Mouse (Mus musculus): ENCODE results near the gene Polrmt. TPM values are rescaled to one million over a fixed set of nuclear protein-coding genes. Genes with fewer than 3 reads are reported as not detected.

Gene Polrmt
- 10 to 100 TPM; 40.1 to 43.7 TPM for total RNA-seq (2021)

GRCm38 (mm10) chr10:79745898-79746773 is at the start of gene Polrmt:
Gene Polrmt, minus strand, starts transcription at chr10:79746581.
- intact Hi-C loops (cut with DNase I): no loop called here
- peak; percentile 97 for DNase-seq (ENCODE audit: extremely low spot score in 1 of 2, low spot score in 2 of 2)

- intact Hi-C loops (cut with DNase I): no loop called here
- DNase-seq (ENCODE audit: extremely low spot score in 1 of 2, low spot score in 2 of 2): no peak
Observed at GRCm38 (mm10) chr10:79795905-79796304, 49.5 kb upstream of the Polrmt start.

GRCm38 (mm10) chr10:79794491-79794931 is 48.1 kb upstream of the Polrmt start:
- DNase-seq (ENCODE audit: extremely low spot score in 1 of 2, low spot score in 2 of 2): peak in 1 of 2 experiments; percentile 87
- intact Hi-C loops (cut with DNase I): no loop called here

GRCm38 (mm10) chr10:79793738-79794490 is 47.5 kb upstream of the Polrmt start:
- intact Hi-C loops (cut with DNase I): loop anchor here (2.0 kb wide), 1 partner anchor 19 kb away; no protein-coding TSS in a partner anchor
- no peak for DNase-seq (ENCODE audit: extremely low spot score in 1 of 2, low spot score in 2 of 2)

- intact Hi-C loops (cut with DNase I): loop anchor here (2.0 kb wide), 1 partner anchor 20 kb away; no protein-coding TSS in a partner anchor
- peak; percentile 48 to 87 for DNase-seq (ENCODE audit: extremely low spot score in 1 of 2, low spot score in 2 of 2)
Observed at GRCm38 (mm10) chr10:79793051-79793737, 46.8 kb upstream of the Polrmt start, which contains the start of gene Palm. Gene Palm, plus strand, starts transcription at chr10:79793572.

GRCm38 (mm10) chr10:79792339-79793040 is 46.1 kb upstream of the Polrmt start:
- no peak for DNase-seq (ENCODE audit: extremely low spot score in 1 of 2, low spot score in 2 of 2)
- intact Hi-C loops (cut with DNase I): loop anchor here (2.0 kb wide), 1 partner anchor 20 kb away; no protein-coding TSS in a partner anchor

- intact Hi-C loops (cut with DNase I): no loop called here
Observed at GRCm38 (mm10) chr10:79790861-79791260, 44.5 kb upstream of the Polrmt start, which contains the start of gene Prss57. Gene Prss57, minus strand, starts transcription at chr10:79790961.

GRCm38 (mm10) chr10:79789581-79789980 is 43.2 kb upstream of the Polrmt start:
- intact Hi-C loops (cut with DNase I): no loop called here
- DNase-seq (ENCODE audit: extremely low spot score in 1 of 2, low spot score in 2 of 2): no peak

More at GRCm38 (mm10) chr10:79790861-79791260, 44.5 kb upstream of the Polrmt start, which contains the start of gene Prss57:
- no peak for DNase-seq (ENCODE audit: extremely low spot score in 1 of 2, low spot score in 2 of 2)

GRCm38 (mm10) chr10:79788386-79789158 is 42.2 kb upstream of the Polrmt start:
- intact Hi-C loops (cut with DNase I): no loop called here
- DNase-seq (ENCODE audit: extremely low spot score in 1 of 2, low spot score in 2 of 2): peak; percentile 52 to 73

- no peak for DNase-seq (ENCODE audit: extremely low spot score in 1 of 2, low spot score in 2 of 2)
- intact Hi-C loops (cut with DNase I): no loop called here
Observed at GRCm38 (mm10) chr10:79783920-79784800, 37.8 kb upstream of the Polrmt start.

- intact Hi-C loops (cut with DNase I): no loop called here
- DNase-seq (ENCODE audit: extremely low spot score in 1 of 2, low spot score in 2 of 2): no peak
Observed at GRCm38 (mm10) chr10:79783050-79783449, 36.7 kb upstream of the Polrmt start.

GRCm38 (mm10) chr10:79781956-79782355 is 35.6 kb upstream of the Polrmt start:
- intact Hi-C loops (cut with DNase I): no loop called here
- DNase-seq (ENCODE audit: extremely low spot score in 1 of 2, low spot score in 2 of 2): no peak

GRCm38 (mm10) chr10:79781139-79781538 is 34.8 kb upstream of the Polrmt start:
- no peak for DNase-seq (ENCODE audit: extremely low spot score in 1 of 2, low spot score in 2 of 2)
- intact Hi-C loops (cut with DNase I): no loop called here

- intact Hi-C loops (cut with DNase I): no loop called here
Observed at GRCm38 (mm10) chr10:79780664-79781015, 34.3 kb upstream of the Polrmt start.

GRCm38 (mm10) chr10:79779784-79780663 is 33.6 kb upstream of the Polrmt start:
- intact Hi-C loops (cut with DNase I): no loop called here
- DNase-seq (ENCODE audit: extremely low spot score in 1 of 2, low spot score in 2 of 2): peak; percentile 94 to 96

More at GRCm38 (mm10) chr10:79780664-79781015, 34.3 kb upstream of the Polrmt start:
- DNase-seq (ENCODE audit: extremely low spot score in 1 of 2, low spot score in 2 of 2): peak; percentile 62 to 77

- DNase-seq (ENCODE audit: extremely low spot score in 1 of 2, low spot score in 2 of 2): no peak
- intact Hi-C loops (cut with DNase I): no loop called here
Observed at GRCm38 (mm10) chr10:79779193-79779592, 32.8 kb upstream of the Polrmt start.
